Mouse (Mus musculus): ENCODE measurements around the gene Aanat.

Gene Aanat

GRCm38 (mm10) chr11:116574982-116575381 is 11.2 kb upstream of the Aanat start:
- DNase-seq (ENCODE audit: low spot score) = no peak

- no peak for DNase-seq (ENCODE audit: low spot score)
Measured at GRCm38 (mm10) chr11:116575396-116575795, 10.8 kb upstream of the Aanat start.

- no peak for DNase-seq (ENCODE audit: low spot score)
Measured at GRCm38 (mm10) chr11:116579280-116579679, 7.0 kb upstream of the Aanat start.

- DNase-seq (ENCODE audit: low spot score) = no peak
Measured at GRCm38 (mm10) chr11:116580031-116580652, 6.1 kb upstream of the Aanat start.

- DNase-seq (ENCODE audit: low spot score) = peak; percentile 40
Measured at GRCm38 (mm10) chr11:116580711-116581375, 5.4 kb upstream of the Aanat start.

GRCm38 (mm10) chr11:116581376-116581814 is 4.8 kb upstream of the Aanat start, which contains the start of gene Ube2o:
Gene Ube2o, minus strand, starts transcription at chr11:116581447.
- DNase-seq (ENCODE audit: low spot score) = peak; percentile 89

- DNase-seq (ENCODE audit: low spot score) = no peak
Measured at GRCm38 (mm10) chr11:116585682-116586081, 550 bp upstream of the Aanat start.

- peak; percentile 68 for DNase-seq (ENCODE audit: low spot score)
Measured at GRCm38 (mm10) chr11:116586801-116587631, 784 bp downstream of the Aanat start.

GRCm38 (mm10) chr11:116589020-116589531 is 2.8 kb downstream of the Aanat start:
- DNase-seq (ENCODE audit: low spot score) = no peak

- no peak for DNase-seq (ENCODE audit: low spot score)
Measured at GRCm38 (mm10) chr11:116589574-116589973, 3.3 kb downstream of the Aanat start.

GRCm38 (mm10) chr11:116591621-116592020 is 5.4 kb downstream of the Aanat start:
- no peak for DNase-seq (ENCODE audit: low spot score)

GRCm38 (mm10) chr11:116592428-116592827 is 6.2 kb downstream of the Aanat start:
- peak; percentile 74 for DNase-seq (ENCODE audit: low spot score)

- DNase-seq (ENCODE audit: low spot score) = no peak
Measured at GRCm38 (mm10) chr11:116593345-116593744, 7.1 kb downstream of the Aanat start.

GRCm38 (mm10) chr11:116596766-116597165 is 10.5 kb downstream of the Aanat start:
- DNase-seq (ENCODE audit: low spot score) = no peak

- no peak for DNase-seq (ENCODE audit: low spot score)
Measured at GRCm38 (mm10) chr11:116598193-116598592, 12.0 kb downstream of the Aanat start.

GRCm38 (mm10) chr11:116599230-116599629 is 13.0 kb downstream of the Aanat start:
- DNase-seq (ENCODE audit: low spot score) = no peak

GRCm38 (mm10) chr11:116601166-116601565 is 14.9 kb downstream of the Aanat start:
- DNase-seq (ENCODE audit: low spot score) = no peak

GRCm38 (mm10) chr11:116602043-116602442 is 15.8 kb downstream of the Aanat start:
- no peak for DNase-seq (ENCODE audit: low spot score)

- DNase-seq (ENCODE audit: low spot score) = peak; percentile 18
Measured at GRCm38 (mm10) chr11:116603339-116603738, 17.1 kb downstream of the Aanat start.

GRCm38 (mm10) chr11:116604097-116604496 is 17.9 kb downstream of the Aanat start:
- DNase-seq (ENCODE audit: low spot score) = no peak

- no peak for DNase-seq (ENCODE audit: low spot score)
Measured at GRCm38 (mm10) chr11:116607717-116608116, 21.5 kb downstream of the Aanat start.

GRCm38 (mm10) chr11:116609965-116610630 is 23.9 kb downstream of the Aanat start:
- no peak for DNase-seq (ENCODE audit: low spot score)

All from T-cell, adult 2 months (primary cell).